Mouse (Mus musculus) myocyte (in vitro differentiated cells): ENCODE results near the gene Zfp36. TPM values are rescaled to one million over a fixed set of nuclear protein-coding genes. Genes with fewer than 3 reads are reported as not detected.

Source experiments
- H3K27me3 ChIP-seq: one replicate; pipeline ENCODE4 v1.6.1; 2011; ENCODE audit not compliant: control insufficient read depth, insufficient read depth, insufficient read length
- H3K36me3 ChIP-seq: one replicate; pipeline ENCODE4 v1.6.1; 2011; ENCODE audit not compliant: control insufficient read depth, insufficient read depth
- H3K4me2 ChIP-seq: one replicate; pipeline ENCODE4 v1.6.1; 2011; ENCODE audit warnings: low read depth, control low read depth
- H3K4me3 ChIP-seq: one replicate; pipeline ENCODE4 v1.5.1; 2011; ENCODE audit warnings: mild to moderate bottlenecking, control low read depth, moderate library complexity
- H3K79me2 ChIP-seq: one replicate; pipeline ENCODE4 v1.6.1; 2011; ENCODE audit not compliant: control insufficient read depth, insufficient read depth
- H3ac ChIP-seq: one replicate; pipeline ENCODE4 v1.6.1; 2011; ENCODE audit not compliant: control insufficient read depth, insufficient read length
- CEBPB ChIP-seq: IDR thresholded peaks from 2 replicates; pipeline ENCODE4 v1.6.1; 2011; ENCODE audit warnings: mild to moderate bottlenecking, moderate library complexity; ENCODE audit not compliant: poor library complexity, insufficient read depth, severe bottlenecking
- E2F4 ChIP-seq: IDR thresholded peaks from one replicate; pipeline ENCODE4 v1.6.1; 2011; ENCODE audit warnings: mild to moderate bottlenecking, control low read depth, moderate library complexity; ENCODE audit not compliant: insufficient read depth
- MAX ChIP-seq: IDR thresholded peaks from one replicate; pipeline ENCODE4 v1.6.1; 2011; ENCODE audit warnings: low read depth, mild to moderate bottlenecking, control low read depth
- MYOD1 ChIP-seq, 3 experiments: IDR thresholded peaks; one replicate each; pipeline ENCODE4 v1.6.1; 2011; ENCODE audit warnings: control low read depth in 2 of 3, low read depth in 2 of 3, mild to moderate bottlenecking in 2 of 3, moderate library complexity in 1 of 3; ENCODE audit not compliant: insufficient read length in 2 of 3, control insufficient read depth in 1 of 3
- MYOG ChIP-seq, 3 experiments: IDR thresholded peaks; one replicate each; pipeline ENCODE4 v1.6.1; 2011; ENCODE audit warnings: control low read depth in 2 of 3, low read depth in 2 of 3, mild to moderate bottlenecking in 2 of 3; ENCODE audit not compliant: insufficient read length in 2 of 3, control insufficient read depth in 1 of 3, insufficient read depth in 1 of 3
- POLR2A ChIP-seq: IDR thresholded peaks from one replicate; pipeline ENCODE4 v1.6.1; 2011; ENCODE audit warnings: low read depth, mild to moderate bottlenecking, control low read depth, moderate library complexity; ENCODE audit not compliant: insufficient read length
- POLR2AphosphoS2 ChIP-seq: IDR thresholded peaks from one replicate; pipeline ENCODE4 v1.6.1; 2011; ENCODE audit warnings: low read depth, control low read depth; ENCODE audit not compliant: insufficient read length
- REST ChIP-seq: IDR thresholded peaks from one replicate; pipeline ENCODE4 v1.6.1; 2011; ENCODE audit warnings: mild to moderate bottlenecking, control low read depth, moderate library complexity; ENCODE audit not compliant: insufficient read depth, insufficient read length
- SRF ChIP-seq: IDR thresholded peaks from one replicate; pipeline ENCODE4 v1.6.1; 2011; ENCODE audit warnings: low read depth; ENCODE audit not compliant: control insufficient read depth, insufficient read length
- TCF12 ChIP-seq: IDR thresholded peaks from one replicate; pipeline ENCODE4 v1.6.1; 2011; ENCODE audit warnings: mild to moderate bottlenecking, control low read depth; ENCODE audit not compliant: poor library complexity, insufficient read depth, severe bottlenecking
- TCF3 ChIP-seq: IDR thresholded peaks from one replicate; pipeline ENCODE4 v1.6.1; 2011; ENCODE audit warnings: low read depth, control low read depth; ENCODE audit not compliant: insufficient read length
- USF1 ChIP-seq: IDR thresholded peaks from one replicate; pipeline ENCODE4 v1.6.1; 2011; ENCODE audit warnings: low read depth, mild to moderate bottlenecking, control low read depth, moderate library complexity
- polyA plus RNA-seq: library from polyadenylated mRNA; unstranded; fragments of >200 nt; fragmentation: generic; extraction: Trizol; gene quantifications from one replicate; pipeline ENCODE4 v1.2.1, GENCODE M21; 2012; ENCODE audit warnings: missing spikeins

Zfp36 gene
- polyA plus RNA-seq, 1 experiment, result 7.5 TPM

- peaks cover 36% of the 10 kb centered on the region for H3K79me2 ChIP-seq
- no peaks in the 10 kb centered on the region for H3K36me3 ChIP-seq
- H3K4me2 ChIP-seq, result peak within 1 kb of the TSS; percentile 78
- H3ac ChIP-seq, result peak within 1 kb of the TSS; percentile 58
- H3K27me3 ChIP-seq, result no peaks in the 10 kb centered on the region
- TF ChIP-seq SRF (peak; percentile 93), CEBPB (peak; percentile 51; the same call in 1 of the 2 replicates), MYOD1 (IDR thresholded peaks at IDR 0.05; ENCODE audit: control insufficient read depth in 1 of 3, insufficient read length in 2 of 3, low read depth in 2 of 3) (no peak), TCF12 (no peak), POLR2A (peak; percentile 46), E2F4 (peak; percentile 69)
- H3K4me3 ChIP-seq, result peak within 1 kb of the TSS; percentile 86
Measured at GRCm38 (mm10) chr7:28372251-28373108, 7.6 kb downstream of the Zfp36 start, which contains the start of gene Plekhg2. Gene Plekhg2 (minus strand): TSS chr7:28372599.

GRCm38 (mm10) chr7:28371514-28371989 lies 8.5 kb downstream of the Zfp36 start:
- peak overlapping the region; percentile 58 for H3ac ChIP-seq
- H3K4me2 ChIP-seq, result peak overlapping the region; percentile 78
- H3K27me3 ChIP-seq, result no peaks in the 10 kb centered on the region
- H3K79me2 ChIP-seq, result peaks cover 27% of the 10 kb centered on the region
- H3K4me3 ChIP-seq, result peak overlapping the region; percentile 86
- no peaks in the 10 kb centered on the region for H3K36me3 ChIP-seq
- TF ChIP-seq CEBPB, result no peak
- TF ChIP-seq POLR2A, result peak; percentile 55

GRCm38 (mm10) chr7:28370977-28371513 lies 9.0 kb downstream of the Zfp36 start:
- H3K4me2 ChIP-seq, result peak overlapping the region; percentile 78
- no peaks in the 10 kb centered on the region for H3K36me3 ChIP-seq
- H3K79me2 ChIP-seq, result peaks cover 22% of the 10 kb centered on the region
- peak overlapping the region; percentile 58 for H3ac ChIP-seq
- peak overlapping the region; percentile 86 for H3K4me3 ChIP-seq
- TF ChIP-seq MYOG (IDR thresholded peaks at IDR 0.05; ENCODE audit: control insufficient read depth in 1 of 3, insufficient read depth in 1 of 3, insufficient read length in 2 of 3, low read depth in 2 of 3) (peak in 1 of 3 experiments; percentile 11), MYOD1 (IDR thresholded peaks at IDR 0.05; ENCODE audit: control insufficient read depth in 1 of 3, insufficient read length in 2 of 3, low read depth in 2 of 3) (peak in 2 of 3 experiments; percentile 20 to 35), TCF12 (no peak)
- H3K27me3 ChIP-seq, result no peaks in the 10 kb centered on the region

GRCm38 (mm10) chr7:28370051-28370450 lies 10.0 kb downstream of the Zfp36 start:
- no peaks in the 10 kb centered on the region for H3K27me3 ChIP-seq
- peak overlapping the region; percentile 86 for H3K4me3 ChIP-seq
- TF ChIP-seq SRF (no peak), USF1 (no peak), POLR2AphosphoS2 (no peak), E2F4 (no peak), MYOD1 (IDR thresholded peaks at IDR 0.05; ENCODE audit: control insufficient read depth in 1 of 3, insufficient read length in 2 of 3, low read depth in 2 of 3) (no peak), REST (no peak), TCF12 (no peak), TCF3 (no peak), CEBPB (no peak), MAX (no peak), POLR2A (no peak), MYOG (IDR thresholded peaks at IDR 0.05; ENCODE audit: control insufficient read depth in 1 of 3, insufficient read depth in 1 of 3, insufficient read length in 2 of 3, low read depth in 2 of 3) (no peak)
- no peaks in the 10 kb centered on the region for H3K36me3 ChIP-seq
- H3K4me2 ChIP-seq, result peak overlapping the region; percentile 78
- no peak overlapping the region for H3ac ChIP-seq
- peaks cover 19% of the 10 kb centered on the region for H3K79me2 ChIP-seq

GRCm38 (mm10) chr7:28368276-28368920 lies 11.7 kb downstream of the Zfp36 start:
- H3K79me2 ChIP-seq, result peaks cover 19% of the 10 kb centered on the region
- H3K36me3 ChIP-seq, result no peaks in the 10 kb centered on the region
- no peak overlapping the region for H3K4me2 ChIP-seq
- H3K27me3 ChIP-seq, result no peaks in the 10 kb centered on the region
- no peak overlapping the region for H3ac ChIP-seq
- no peak overlapping the region for H3K4me3 ChIP-seq
- TF ChIP-seq SRF (no peak), E2F4 (no peak), CEBPB (no peak), TCF12 (no peak), REST (no peak), MYOG (IDR thresholded peaks at IDR 0.05; ENCODE audit: control insufficient read depth in 1 of 3, insufficient read depth in 1 of 3, insufficient read length in 2 of 3, low read depth in 2 of 3) (no peak), USF1 (no peak), POLR2AphosphoS2 (no peak), POLR2A (no peak), MAX (no peak), TCF3 (no peak), MYOD1 (IDR thresholded peaks at IDR 0.05; ENCODE audit: control insufficient read depth in 1 of 3, insufficient read length in 2 of 3, low read depth in 2 of 3) (no peak)
